Mouse (Mus musculus) ES-Bruce4 (cell line): ENCODE measurements around the gene Tpcn2.

Experiments
- EP300 ChIP-seq: IDR thresholded peaks from 2 replicates; pipeline ENCODE4 v1.6.1; 2011; ENCODE audit warnings: low read depth, low read length; ENCODE audit not compliant: insufficient read depth
- POLR2A ChIP-seq: IDR thresholded peaks from one replicate; pipeline ENCODE4 v1.8.1; 2011; ENCODE audit warnings: low read length; ENCODE audit not compliant: insufficient read depth

DNA sequence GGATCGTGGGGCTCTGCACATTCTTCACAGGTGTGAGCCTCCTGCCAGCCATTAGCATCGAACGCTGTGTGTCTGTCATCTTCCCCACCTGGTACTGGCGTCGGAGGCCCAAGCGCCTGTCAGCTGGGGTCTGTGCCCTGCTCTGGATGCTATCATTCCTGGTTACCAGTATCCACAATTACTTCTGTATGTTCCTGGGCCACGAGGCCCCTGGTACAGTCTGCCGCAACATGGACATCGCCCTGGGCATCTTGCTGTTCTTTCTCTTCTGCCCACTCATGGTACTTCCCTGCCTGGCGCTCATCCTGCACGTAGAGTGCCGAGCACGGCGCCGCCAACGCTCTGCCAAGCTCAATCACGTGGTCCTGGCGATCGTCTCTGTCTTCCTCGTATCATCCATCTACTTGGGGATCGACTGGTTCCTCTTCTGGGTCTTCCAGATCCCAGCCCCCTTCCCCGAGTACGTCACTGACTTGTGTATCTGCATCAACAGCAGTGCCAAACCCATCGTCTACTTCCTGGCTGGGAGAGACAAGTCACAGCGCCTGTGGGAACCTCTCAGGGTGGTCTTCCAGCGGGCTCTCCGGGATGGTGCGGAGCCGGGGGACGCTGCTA, 24.4 kb upstream of the Tpcn2 start:
- TF ChIP-seq POLR2A, result no peak
- TF ChIP-seq EP300, result no peak
